In the genomic region with DNA sequence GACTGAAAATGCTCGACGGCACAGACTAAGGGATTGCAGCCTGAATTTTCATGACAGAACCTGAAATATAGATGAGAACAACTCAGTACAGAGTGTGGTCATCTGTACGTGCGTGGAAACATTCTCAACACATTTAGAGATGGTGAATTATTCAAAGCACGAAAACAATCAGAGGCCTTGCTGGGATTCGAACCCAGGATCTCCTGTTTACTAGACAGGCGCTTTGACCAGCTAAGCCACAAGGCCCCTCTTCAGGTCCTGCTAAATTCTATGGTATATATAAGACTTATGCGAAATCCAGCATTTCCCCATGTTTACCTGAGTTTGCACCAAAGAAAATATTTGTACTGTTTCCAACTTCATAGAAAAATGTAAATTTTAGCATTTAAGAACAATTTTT, we compare ENCODE assay signal across 10 mouse cellular contexts. TPM values are rescaled to one million over a fixed set of nuclear protein-coding genes. Genes with fewer than 3 reads are reported as not detected.
DNase-seq lines count a peak whose midpoint lies in the region; ATAC-seq lines count a peak whose summit lies in the region.
"Had no signal": no experiment of that assay in that cellular context is flagged by ENCODE, and none has a peak within 500 bp of the region (broad histone marks: within the 10 kb centered on the region; RNA-seq: fewer than 3 reads in every experiment).

No protein-coding gene starts in this region.

- no peak overlapping the region for H3K9ac ChIP-seq in hindbrain, embryonic 11.5 days (ENCODE audit: low read depth, low read length)
- no peak overlapping the region for H3K9ac ChIP-seq in hindbrain, embryonic 12.5 days
- no peak overlapping the region for H3K9ac ChIP-seq in kidney, embryonic 14.5 days (ENCODE audit: low read depth, low read length)

- H3K4me3 ChIP-seq in hindbrain, embryonic 11.5 days (ENCODE audit: low read depth, low read length), result no peak overlapping the region
- H3K4me3 ChIP-seq in hindbrain, embryonic 12.5 days, result no peak overlapping the region
- H3K4me3 ChIP-seq in kidney, embryonic 14.5 days (ENCODE audit: low read length), result no peak overlapping the region

- H3K27ac ChIP-seq in hindbrain, embryonic 11.5 days (ENCODE audit: low read depth, low read length), result no peak overlapping the region
- H3K27ac ChIP-seq in hindbrain, embryonic 12.5 days, result no peak overlapping the region
- H3K27ac ChIP-seq in kidney, embryonic 14.5 days (ENCODE audit: low read depth, low read length), result no peak overlapping the region

- peak; percentile 65 for DNase-seq in hindbrain, embryonic 11.5 days (ENCODE audit: low spot score)
- peak; percentile 28 for DNase-seq in thymus, postnatal 4 days
- no peak for DNase-seq in thymus, postnatal 10 days (ENCODE audit: low spot score in 2 of 2)
- peak; percentile 81 for DNase-seq in embryo, embryonic 10.5 days (ENCODE audit: low spot score)
- peak; percentile 64 for DNase-seq in yolk sac, embryonic 10.5 days (ENCODE audit: low spot score)
- DNase-seq in right cerebral cortex, postnatal 36 days (ENCODE audit: low spot score in 2 of 2), result no peak

- H3K36me3 ChIP-seq in hindbrain, embryonic 11.5 days (ENCODE audit: control insufficient read depth, insufficient read depth, low read length), result no peaks in the 10 kb centered on the region
- H3K36me3 ChIP-seq in hindbrain, embryonic 12.5 days, result no peaks in the 10 kb centered on the region
- H3K36me3 ChIP-seq in kidney, embryonic 14.5 days (ENCODE audit: control insufficient read depth, insufficient read depth, low read length), result no peaks in the 10 kb centered on the region

- 28% methylated on average over 8 of the region's 8 CpGs for WGBS in hindbrain, embryonic 11.5 days
- 34% methylated on average over 8 of the region's 8 CpGs for WGBS in hindbrain, embryonic 12.5 days
- WGBS in kidney, embryonic 14.5 days, result 35% methylated on average over 8 of the region's 8 CpGs

- no peaks in the 10 kb centered on the region for H3K4me1 ChIP-seq in hindbrain, embryonic 11.5 days (replicated peaks; ENCODE audit: control insufficient read depth, insufficient read depth, low read length)
- peaks cover 15% of the 10 kb centered on the region for H3K4me1 ChIP-seq in hindbrain, embryonic 12.5 days
- no peaks in the 10 kb centered on the region for H3K4me1 ChIP-seq in kidney, embryonic 14.5 days (ENCODE audit: control insufficient read depth, insufficient read depth, low read length)

- no peaks in the 10 kb centered on the region for H3K9me3 ChIP-seq in hindbrain, embryonic 11.5 days (ENCODE audit: control insufficient read depth, low read length)
- no peaks in the 10 kb centered on the region for H3K9me3 ChIP-seq in hindbrain, embryonic 12.5 days (replicated peaks)
- H3K9me3 ChIP-seq in kidney, embryonic 14.5 days (ENCODE audit: control insufficient read depth, low read length), result no peaks in the 10 kb centered on the region

- no peaks in the 10 kb centered on the region for H3K27me3 ChIP-seq in hindbrain, embryonic 11.5 days (ENCODE audit: control insufficient read depth, insufficient read depth, low read length)
- no peaks in the 10 kb centered on the region for H3K27me3 ChIP-seq in hindbrain, embryonic 12.5 days
- H3K27me3 ChIP-seq in kidney, embryonic 14.5 days (ENCODE audit: control insufficient read depth, insufficient read depth, low read length), result no peaks in the 10 kb centered on the region

- no peak for ATAC-seq in hindbrain, embryonic 11.5 days (ENCODE audit: low FRiP score)
- no peak for ATAC-seq in hindbrain, embryonic 12.5 days (ENCODE audit: low FRiP score)
- ATAC-seq in kidney, embryonic 14.5 days (ENCODE audit: low FRiP score, low TSS enrichment), result no peak

- H3K4me2 ChIP-seq in hindbrain, embryonic 11.5 days (replicated peaks; ENCODE audit: low read depth, low read length), result no peak overlapping the region
- H3K4me2 ChIP-seq in hindbrain, embryonic 12.5 days (replicated peaks), result no peak overlapping the region
- no peak overlapping the region for H3K4me2 ChIP-seq in kidney, embryonic 14.5 days (replicated peaks; ENCODE audit: low read depth, low read length)

RNA-seq across cellular contexts. Expression of gene Hist1h2ah, which starts 5.4 kb away (rescaled TPM):
- 8.4 and 11.9 TPM in 2 replicates for polyA plus RNA-seq in hindbrain, embryonic 11.5 days (2014; fragmentation: Nextera tagmentation; extraction: Ambion mirVana)
- polyA plus RNA-seq in hindbrain, embryonic 12.5 days (2016; fragmentation: Nextera tagmentation; extraction: Ambion mirVana), result 17.9 TPM in 1 of 2 replicates, not detected in the other
- polyA plus RNA-seq in kidney, embryonic 14.5 days (2014; fragmentation: Nextera tagmentation; extraction: Ambion mirVana), result 8.6 and 14.9 TPM in 2 replicates
- polyA plus RNA-seq: frontal cortex, adult 2 months; heart, postnatal 0 days had no signal

RNA-seq across cellular contexts. Expression of gene Hist1h2bk, which starts 5.7 kb away (rescaled TPM):
- 7.2 and 10.2 TPM in 2 replicates for polyA plus RNA-seq in hindbrain, embryonic 11.5 days (2014; fragmentation: Nextera tagmentation; extraction: Ambion mirVana)
- 5.5 and 9.1 TPM in 2 replicates for polyA plus RNA-seq in hindbrain, embryonic 12.5 days (2016; fragmentation: Nextera tagmentation; extraction: Ambion mirVana)
- 14.1 and 26.0 TPM in 2 replicates for polyA plus RNA-seq in kidney, embryonic 14.5 days (2014; fragmentation: Nextera tagmentation; extraction: Ambion mirVana)

RNA-seq across cellular contexts. Expression of gene Hist1h4i, which starts 11.2 kb away (rescaled TPM):
- 31.2 and 31.4 TPM in 2 replicates for polyA plus RNA-seq in hindbrain, embryonic 11.5 days (2014; fragmentation: Nextera tagmentation; extraction: Ambion mirVana)
- polyA plus RNA-seq in hindbrain, embryonic 12.5 days (2016; fragmentation: Nextera tagmentation; extraction: Ambion mirVana), result 18.2 and 20.9 TPM in 2 replicates
- polyA plus RNA-seq in kidney, embryonic 14.5 days (2014; fragmentation: Nextera tagmentation; extraction: Ambion mirVana), result 33.2 and 38.0 TPM in 2 replicates

RNA-seq across cellular contexts. Expression of gene Hist1h2ag, which starts 12.8 kb away (rescaled TPM):
- 58.7 and 60.3 TPM in 2 replicates for polyA plus RNA-seq in hindbrain, embryonic 11.5 days (2014; fragmentation: Nextera tagmentation; extraction: Ambion mirVana)
- 52.7 and 56.3 TPM in 2 replicates for polyA plus RNA-seq in hindbrain, embryonic 12.5 days (2016; fragmentation: Nextera tagmentation; extraction: Ambion mirVana)
- 81.2 and 125 TPM in 2 replicates for polyA plus RNA-seq in kidney, embryonic 14.5 days (2014; fragmentation: Nextera tagmentation; extraction: Ambion mirVana)

RNA-seq across cellular contexts. Expression of gene Hist1h2bj, which starts 13.1 kb away (rescaled TPM):
- 14.0 and 15.2 TPM in 2 replicates for polyA plus RNA-seq in hindbrain, embryonic 11.5 days (2014; fragmentation: Nextera tagmentation; extraction: Ambion mirVana)
- polyA plus RNA-seq in hindbrain, embryonic 12.5 days (2016; fragmentation: Nextera tagmentation; extraction: Ambion mirVana), result 7.2 and 11.9 TPM in 2 replicates
- 18.7 and 33.9 TPM in 2 replicates for polyA plus RNA-seq in kidney, embryonic 14.5 days (2014; fragmentation: Nextera tagmentation; extraction: Ambion mirVana)

Comparison
In these comparisons a context has a peak if more than half of its experiments do, and no peak if none do; other contexts are left out.
1. DNase-seq: peak in hindbrain, embryonic 11.5 days (single experiment), thymus, postnatal 4 days (single experiment), embryo, embryonic 10.5 days (single experiment) and yolk sac, embryonic 10.5 days (single experiment); none in thymus, postnatal 10 days (0 of 2) and right cerebral cortex, postnatal 36 days (0 of 2).